In genomic region chr5:75623520-75623919, GRCm38 (mm10) we compare ENCODE assay signal across 16 mouse cellular contexts. TPM values are rescaled to one million over a fixed set of nuclear protein-coding genes. Genes with fewer than 3 reads are reported as not detected.
"Had no signal": no experiment of that assay in that cellular context is flagged by ENCODE, and none has a peak within 500 bp of the region (broad histone marks: within the 10 kb centered on the region; RNA-seq: fewer than 3 reads in every experiment).

No protein-coding gene starts in this region.

- H3K9me3 ChIP-seq: neural tube, embryonic 15.5 days; stomach, embryonic 15.5 days had no signal

- H3K36me3 ChIP-seq: stomach, embryonic 15.5 days had no signal

- H3K4me2 ChIP-seq: midbrain, embryonic 11.5 days; neural tube, embryonic 15.5 days; stomach, embryonic 15.5 days had no signal

- H3K9ac ChIP-seq: neural tube, embryonic 15.5 days; stomach, embryonic 15.5 days had no signal

- H3K27ac ChIP-seq: neural tube, embryonic 15.5 days; stomach, embryonic 15.5 days had no signal

- ATAC-seq: inflammation-experienced regulatory T-cells, adult 6 months had no signal

- H3K27me3 ChIP-seq: neural tube, embryonic 15.5 days; stomach, embryonic 15.5 days had no signal

- DNase-seq: kidney, adult 8-10 months; kidney, postnatal 25 days; layer of hippocampus, adult 9-11 months; layer of hippocampus, postnatal 36 days; left cerebral cortex, postnatal 4 days; lung, adult 2 months; lung, postnatal 36 days; retina, postnatal 1 day; right cerebral cortex, postnatal 4 days; thymus, adult 2 months; thymus, postnatal 36 days had no signal

- H3K4me3 ChIP-seq: myocyte; neural tube, embryonic 15.5 days; stomach, embryonic 15.5 days had no signal

RNA-seq across cellular contexts. Expression of gene Kit, which starts 48.8 kb away (rescaled TPM):
- polyA plus RNA-seq: myocyte had no signal
